Mouse (Mus musculus): ENCODE results near the gene Fam240b.
A peak's percentile ranks its signal among the peaks of the same experiment; 100 is the strongest.

Fam240b gene

GRCm38 (mm10) chr13:64440592-64440991 is 57.0 kb downstream of the Fam240b start:
- DNase-seq (ENCODE audit: inconsistent age in 2 of 2, low spot score in 1 of 2) = no peak

GRCm38 (mm10) chr13:64439471-64439870 is 58.1 kb downstream of the Fam240b start:
- no peak for DNase-seq (ENCODE audit: inconsistent age in 2 of 2, low spot score in 1 of 2)

- DNase-seq (ENCODE audit: inconsistent age in 2 of 2, low spot score in 1 of 2) = peak; percentile 72 to 92
Observed at GRCm38 (mm10) chr13:64438863-64439452, 58.6 kb downstream of the Fam240b start.

GRCm38 (mm10) chr13:64437801-64438200 is 59.8 kb downstream of the Fam240b start:
- no peak for DNase-seq (ENCODE audit: inconsistent age in 2 of 2, low spot score in 1 of 2)

- peak; percentile 94 to 97 for DNase-seq (ENCODE audit: inconsistent age in 2 of 2, low spot score in 1 of 2)
Observed at GRCm38 (mm10) chr13:64432017-64432995, 65.3 kb downstream of the Fam240b start, which contains the start of gene Cdk20. Cdk20 (plus strand) TSS chr13:64432314.

Measured in adrenal gland, adult (tissue).